ENCODE assay signal across 8 mouse cellular contexts in genomic region chr9:123924035-123924434, GRCm38 (mm10). TPM values are rescaled to one million over a fixed set of nuclear protein-coding genes. Genes with fewer than 3 reads are reported as not detected.
DNase-seq lines count a peak whose midpoint lies in the region; ATAC-seq and TF ChIP-seq lines count a peak whose summit lies in the region.
"Not testable (repeated sequence)": the region's sequence is repeated elsewhere in the genome, so short reads cannot be mapped to it uniquely, and the experiment has no call there.

No protein-coding gene starts in this region.

- not testable (repeated sequence) for TF ChIP-seq POLR2A in MEL (IDR thresholded peaks at IDR 0.05; ENCODE audit: control insufficient read depth in 1 of 2, insufficient read depth in 1 of 2, low read depth in 1 of 2, low read length in 2 of 2, poor library complexity in 1 of 2); lung, adult 2 months (IDR thresholded peaks at IDR 0.05; ENCODE audit: borderline replicate concordance, extremely low read depth, low read depth, low read length)

- H3K27me3 ChIP-seq in MEL (ENCODE audit: control insufficient read depth in 1 of 2, insufficient read depth in 2 of 2, low read length in 2 of 2); forebrain, postnatal 0 days (ENCODE audit: insufficient read depth, low read length); neural tube, embryonic 13.5 days: not testable (repeated sequence)

- WGBS in forebrain, postnatal 0 days = 2% methylated on average over 11 of the region's 11 CpGs
- WGBS in lung, adult 2 months = 0% methylated on average over 11 of the region's 11 CpGs
- under 1% methylated on average over 11 of the region's 11 CpGs for WGBS in neural tube, embryonic 13.5 days

- peaks cover 10 to 22% of the 10 kb centered on the region in 2 experiments for H3K4me1 ChIP-seq in MEL (ENCODE audit: control insufficient read depth in 1 of 2, insufficient read depth in 2 of 2, low read length in 2 of 2)
- H3K4me1 ChIP-seq in forebrain, postnatal 0 days (ENCODE audit: insufficient read depth) = not testable (repeated sequence)
- peaks cover 12% of the 10 kb centered on the region for H3K4me1 ChIP-seq in lung, adult 2 months (ENCODE audit: control insufficient read depth, insufficient read depth, low read length)
- peaks cover 18% of the 10 kb centered on the region for H3K4me1 ChIP-seq in neural tube, embryonic 13.5 days (replicated peaks)

- H3K9me3 ChIP-seq in MEL (replicated peaks; ENCODE audit: insufficient read depth, low read length); forebrain, postnatal 0 days (ENCODE audit: low read length); neural tube, embryonic 13.5 days: not testable (repeated sequence)

- not testable (repeated sequence) for H3K27ac ChIP-seq in MEL (ENCODE audit: control insufficient read depth, low read depth, low read length)
- peak overlapping the region; percentile 95 for H3K27ac ChIP-seq in forebrain, postnatal 0 days (ENCODE audit: low read depth, low read length)
- H3K27ac ChIP-seq in neural tube, embryonic 13.5 days (replicated peaks) = peak overlapping the region; percentile 96

- H3K36me3 ChIP-seq in MEL (ENCODE audit: control insufficient read depth in 1 of 2, insufficient read depth in 2 of 2, low read length in 2 of 2) = peaks cover 0 to 12% of the 10 kb centered on the region in 2 experiments; a peak in 2 of 4 replicates
- not testable (repeated sequence) for H3K36me3 ChIP-seq in forebrain, postnatal 0 days (ENCODE audit: insufficient read depth); neural tube, embryonic 13.5 days

- not testable (repeated sequence) for H3K9ac ChIP-seq in MEL (ENCODE audit: control insufficient read depth, low read depth, low read length, poor library complexity, severe bottlenecking)
- H3K9ac ChIP-seq in forebrain, postnatal 0 days = peak overlapping the region; percentile 88; the same call in 1 of the 2 replicates
- peak overlapping the region; percentile 82 for H3K9ac ChIP-seq in neural tube, embryonic 13.5 days

- H3K4me2 ChIP-seq in forebrain, postnatal 0 days (ENCODE audit: low read depth) = peak overlapping the region; percentile 76
- H3K4me2 ChIP-seq in neural tube, embryonic 13.5 days = peak overlapping the region; percentile 64

- TF ChIP-seq CTCF in MEL (IDR thresholded peaks at IDR 0.05 in 2 of 3, conservative IDR thresholded peaks at IDR 0.05 in 1 of 3; ENCODE audit: control insufficient read depth in 1 of 3, insufficient read depth in 1 of 3, low read depth in 2 of 3, low read length in 3 of 3, poor library complexity in 1 of 3, severe bottlenecking in 1 of 3) = not testable (repeated sequence)
- TF ChIP-seq CTCF in forebrain, postnatal 0 days (IDR thresholded peaks at IDR 0.05; ENCODE audit: low read depth) = peak; percentile 71
- TF ChIP-seq CTCF in lung, adult 2 months (IDR thresholded peaks at IDR 0.05; ENCODE audit: insufficient read depth, low read length) = peak; percentile 53

- not testable (repeated sequence) for TF ChIP-seq EP300 in MEL (IDR thresholded peaks at IDR 0.05; ENCODE audit: low read depth in 1 of 2, low read length in 2 of 2)

- DNase-seq in MEL (ENCODE audit: low read depth, low spot score) = peak; percentile 76
- peak; percentile 39 for DNase-seq in cerebellum, adult 9-10 months
- peak; percentile 87 for DNase-seq in forebrain, postnatal 0 days
- DNase-seq in heart, postnatal 36 days = peak; percentile 78 to 79
- DNase-seq in layer of hippocampus, adult 18-20 months (ENCODE audit: low spot score in 2 of 2) = peak; percentile 50 to 66
- DNase-seq in lung, adult 2 months = peak; percentile 76
- DNase-seq in testis, postnatal 10 days (ENCODE audit: low spot score) = peak; percentile 89

- not testable (repeated sequence) for H3K79me2 ChIP-seq in MEL (ENCODE audit: control insufficient read depth, insufficient read depth, low read length, poor library complexity)

- ATAC-seq in forebrain, postnatal 0 days = peak; percentile 64
- ATAC-seq in neural tube, embryonic 13.5 days (ENCODE audit: low read depth) = peak; percentile 50

- peak overlapping the region in 1 of 2 experiments; percentile 47; a peak in 1 of 4 replicates for H3K4me3 ChIP-seq in MEL (ENCODE audit: control insufficient read depth in 1 of 2, insufficient read depth in 1 of 2, low read depth in 2 of 2, low read length in 2 of 2)
- peak overlapping the region; percentile 58; the same call in 1 of the 2 replicates for H3K4me3 ChIP-seq in forebrain, postnatal 0 days (ENCODE audit: low read depth, low read length)
- peak overlapping the region; percentile 57 for H3K4me3 ChIP-seq in lung, adult 2 months (replicated peaks; ENCODE audit: extremely low read depth, low read depth, low read length)
- peak overlapping the region; percentile 59 for H3K4me3 ChIP-seq in neural tube, embryonic 13.5 days

- not testable (repeated sequence) for TF ChIP-seq RAD21 in MEL (IDR thresholded peaks at IDR 0.05; ENCODE audit: low read depth, low read length)

- intact Hi-C loops in heart, postnatal 36 days (cut with DNase I) = not testable (repeated sequence)

RNA-seq across cellular contexts. Expression of gene Ccr1, which starts 44.5 kb away (rescaled TPM):
- not detected in 2 replicates for total RNA-seq in MEL (2012; rRNA removed)
- under 1 TPM in 1 of 2 experiments, not detected in 1; 0.07 TPM for polyA plus RNA-seq in MEL (2012; ENCODE audit: insufficient read depth in 1 of 2, insufficient read length in 2 of 2, low read depth in 1 of 2, low replicate concordance in 2 of 2, missing spikeins in 1 of 2)
- total RNA-seq in forebrain, postnatal 0 days (2014; rRNA removed) = 0.38 and 1.1 TPM in 2 replicates
- polyA plus RNA-seq in forebrain, postnatal 0 days (2015; fragmentation: Nextera tagmentation; extraction: Ambion mirVana) = 0.76 and 0.77 TPM in 2 replicates
- 1 to 10 TPM; 1.1 to 1.3 TPM for total RNA-seq in heart, postnatal 36 days (2021)
- total RNA-seq in layer of hippocampus, adult 18-20 months (2021) = under 1 TPM in 1 of 2 experiments, not detected in 1; 0.10 TPM
- polyA plus RNA-seq in lung, adult 2 months (2012; rRNA removed) = 3.1 and 4.9 TPM in 2 replicates
- polyA plus RNA-seq in neural tube, embryonic 13.5 days (2015; fragmentation: Nextera tagmentation; extraction: Ambion mirVana) = 1.2 and 1.3 TPM in 2 replicates

RNA-seq across cellular contexts. Expression of gene Ccr1l1, which starts 54.2 kb away (rescaled TPM):
- total RNA-seq in MEL (2012; rRNA removed) = not detected in 2 replicates
- polyA plus RNA-seq in MEL (2012; ENCODE audit: insufficient read depth in 1 of 2, insufficient read length in 2 of 2, low read depth in 1 of 2, low replicate concordance in 2 of 2, missing spikeins in 1 of 2) = not detected
- not detected in 2 replicates for total RNA-seq in forebrain, postnatal 0 days (2014; rRNA removed)
- polyA plus RNA-seq in forebrain, postnatal 0 days (2015; fragmentation: Nextera tagmentation; extraction: Ambion mirVana) = not detected in 2 replicates
- total RNA-seq in heart, postnatal 36 days (2021) = not detected
- not detected for total RNA-seq in layer of hippocampus, adult 18-20 months (2021)
- polyA plus RNA-seq in lung, adult 2 months (2012; rRNA removed) = not detected in 2 replicates
- polyA plus RNA-seq in neural tube, embryonic 13.5 days (2015; fragmentation: Nextera tagmentation; extraction: Ambion mirVana) = not detected in 2 replicates

Comparison
In these comparisons a context has a peak if more than half of its experiments do, and no peak if none do; other contexts are left out.
1. DNase-seq: peak in every context shown above with its lines; median percentile 89 in testis, postnatal 10 days; 87 in forebrain, postnatal 0 days; 78 in heart, postnatal 36 days; 76 in MEL; 76 in lung, adult 2 months; 58 in layer of hippocampus, adult 18-20 months; 39 in cerebellum, adult 9-10 months.